Mouse (Mus musculus): ENCODE measurements around the gene Fbxo3.
"Not testable (repeated sequence)": the region's sequence is repeated elsewhere in the genome, so short reads cannot be mapped to it uniquely, and the experiment has no call there.

DNA sequence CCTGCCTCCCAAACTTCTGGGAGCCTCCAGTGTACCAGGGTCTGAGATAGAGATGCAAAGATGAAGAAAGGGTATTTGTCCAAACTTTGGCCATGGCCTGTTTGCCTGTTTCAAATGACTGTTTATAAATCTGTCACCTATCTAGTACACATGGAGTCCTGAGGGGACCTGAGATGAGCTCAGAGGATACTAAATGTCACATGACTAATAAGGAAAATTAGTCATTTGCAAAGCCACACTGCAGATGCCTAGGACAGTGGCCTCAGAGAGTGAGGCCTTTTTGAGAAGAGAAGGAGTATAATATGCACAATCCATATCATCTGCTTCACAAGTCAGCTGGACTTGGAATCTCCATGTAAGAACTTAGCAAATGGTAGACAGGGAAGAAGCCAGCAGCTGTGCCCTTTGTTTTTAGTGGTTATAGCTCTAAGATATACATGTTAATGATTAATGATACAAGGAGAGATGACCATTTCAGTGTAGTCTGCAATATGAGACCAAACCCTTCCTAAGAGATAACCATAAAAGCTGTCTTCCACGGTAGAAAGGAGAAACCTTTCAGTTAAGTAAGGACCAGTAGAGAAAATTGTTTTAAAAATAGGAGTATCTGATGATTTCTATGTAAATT lies 83.8 kb downstream of the Fbxo3 start:
- TF ChIP-seq CTCF (IDR thresholded peaks at IDR 0.05; ENCODE audit: borderline replicate concordance, extremely low read depth, insufficient read depth, insufficient read length); POLR2A (IDR thresholded peaks at IDR 0.05; ENCODE audit: borderline replicate concordance, extremely low read depth, insufficient read depth, insufficient read length, poor library complexity, severe bottlenecking): not testable (repeated sequence)

All from brain, embryonic 14.5 days (tissue).